Mouse (Mus musculus): Measurements from ENCODE around the gene Slc26a9. TPM values are rescaled to one million over a fixed set of nuclear protein-coding genes. Genes with fewer than 3 reads are reported as not detected.
"Not testable (repeated sequence)": the region's sequence is repeated elsewhere in the genome, so short reads cannot be mapped to it uniquely, and the experiment has no call there.

The Slc26a9 gene
- polyA plus RNA-seq, 1 experiment: 1.1 TPM

DNA sequence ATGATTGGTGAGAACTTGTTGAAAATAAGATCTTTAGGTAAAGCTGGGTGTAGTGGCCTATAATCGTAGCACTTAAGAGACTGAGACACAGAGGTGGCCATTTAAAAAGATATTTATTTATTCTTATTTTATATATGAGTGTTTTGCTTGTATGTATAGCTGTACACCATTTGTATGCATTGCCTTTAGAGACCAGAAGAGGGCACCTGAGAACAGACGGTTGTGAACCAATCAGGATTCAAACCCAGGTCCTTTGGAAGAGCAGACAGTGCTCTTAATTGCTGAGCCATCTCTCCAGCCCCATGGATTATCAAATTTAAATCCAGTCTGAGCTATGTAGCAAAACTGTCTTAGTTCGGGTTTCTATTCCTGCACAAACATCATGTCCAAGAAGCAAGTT is 70.4 kb downstream of the Slc26a9 start:
- Histone ChIP-seq H3K27ac (ENCODE audit: control insufficient read depth, insufficient read depth, low read length) (no peak overlapping the region), H3K4me1 (replicated peaks; ENCODE audit: control insufficient read depth, insufficient read depth, low read length) (no peaks in the 10 kb centered on the region), H3K27me3 (ENCODE audit: control insufficient read depth, insufficient read depth, low read length) (no peaks in the 10 kb centered on the region), H3K4me3 (ENCODE audit: control insufficient read depth, insufficient read depth, low read length) (no peak overlapping the region), H3K36me3 (ENCODE audit: control insufficient read depth, insufficient read depth, low read length) (no peaks in the 10 kb centered on the region)
- peak; percentile 37 for DNase-seq
- TF ChIP-seq POLR2A (IDR thresholded peaks at IDR 0.05; ENCODE audit: control insufficient read depth, extremely low read depth, insufficient read depth, low read length, poor library complexity) (no peak), CTCF (IDR thresholded peaks at IDR 0.05; ENCODE audit: borderline replicate concordance, control insufficient read depth, extremely low read depth, insufficient read depth, low read length, poor library complexity) (no peak)
- WGBS: 88% methylated on average over 3 of the region's 3 CpGs

DNA sequence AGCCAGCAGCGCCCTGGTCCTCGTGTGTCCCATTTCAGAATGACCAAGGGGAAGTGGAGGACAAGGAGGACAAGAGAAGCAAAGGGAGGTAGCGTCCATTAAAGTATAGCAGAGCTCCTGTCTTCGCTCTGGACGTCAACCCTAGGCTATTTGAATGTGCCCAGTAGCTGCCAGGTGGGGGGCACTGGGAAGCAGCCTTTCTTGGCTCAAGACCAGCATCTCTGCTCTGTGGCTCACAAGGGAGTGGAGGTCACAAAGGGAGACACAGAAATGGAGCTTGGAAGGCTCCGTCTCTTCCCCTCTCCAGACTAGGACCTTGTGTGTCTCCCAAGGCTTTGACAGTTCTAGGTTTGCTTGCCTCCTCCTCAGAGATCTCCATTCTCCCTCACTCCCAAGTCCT is 73.1 kb downstream of the Slc26a9 start:
- Histone ChIP-seq H3K36me3 (ENCODE audit: control insufficient read depth, insufficient read depth, low read length) (no peaks in the 10 kb centered on the region), H3K27ac (ENCODE audit: control insufficient read depth, insufficient read depth, low read length) (no peak overlapping the region), H3K27me3 (ENCODE audit: control insufficient read depth, insufficient read depth, low read length) (no peaks in the 10 kb centered on the region), H3K4me3 (ENCODE audit: control insufficient read depth, insufficient read depth, low read length) (no peak overlapping the region), H3K4me1 (replicated peaks; ENCODE audit: control insufficient read depth, insufficient read depth, low read length) (no peaks in the 10 kb centered on the region)
- DNase-seq: no peak
- TF ChIP-seq POLR2A (IDR thresholded peaks at IDR 0.05; ENCODE audit: control insufficient read depth, extremely low read depth, insufficient read depth, low read length, poor library complexity): no peak
- TF ChIP-seq CTCF (IDR thresholded peaks at IDR 0.05; ENCODE audit: borderline replicate concordance, control insufficient read depth, extremely low read depth, insufficient read depth, low read length, poor library complexity): no peak
- WGBS: 89% methylated on average over 6 of the region's 6 CpGs

DNA sequence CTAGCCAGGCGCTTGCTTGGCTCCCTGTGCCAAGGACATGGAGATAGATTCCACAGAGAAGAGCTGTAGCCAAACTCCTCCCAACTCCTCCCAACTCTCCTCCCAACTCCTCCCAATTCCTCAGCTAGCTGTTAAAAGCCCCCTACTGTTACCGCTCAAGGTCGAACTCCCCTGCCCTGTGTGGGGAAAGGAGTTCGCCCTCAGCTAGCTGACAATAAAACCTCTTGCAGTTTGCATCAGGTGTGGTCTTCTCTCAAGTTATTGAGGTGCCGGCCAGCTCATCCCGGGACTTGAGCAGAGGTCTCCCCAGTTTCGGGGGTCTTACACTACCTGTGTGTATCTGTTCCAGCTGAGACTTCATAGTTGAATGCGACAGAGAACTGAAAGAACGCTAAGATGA is 76.5 kb downstream of the Slc26a9 start:
- not testable (repeated sequence) for H3K27me3 ChIP-seq (ENCODE audit: control insufficient read depth, insufficient read depth, low read length); H3K36me3 ChIP-seq (ENCODE audit: control insufficient read depth, insufficient read depth, low read length); H3K4me1 ChIP-seq (replicated peaks; ENCODE audit: control insufficient read depth, insufficient read depth, low read length); H3K4me3 ChIP-seq (ENCODE audit: control insufficient read depth, insufficient read depth, low read length); H3K27ac ChIP-seq (ENCODE audit: control insufficient read depth, insufficient read depth, low read length); DNase-seq
- WGBS: 92% methylated on average over 9 of the region's 9 CpGs

DNA sequence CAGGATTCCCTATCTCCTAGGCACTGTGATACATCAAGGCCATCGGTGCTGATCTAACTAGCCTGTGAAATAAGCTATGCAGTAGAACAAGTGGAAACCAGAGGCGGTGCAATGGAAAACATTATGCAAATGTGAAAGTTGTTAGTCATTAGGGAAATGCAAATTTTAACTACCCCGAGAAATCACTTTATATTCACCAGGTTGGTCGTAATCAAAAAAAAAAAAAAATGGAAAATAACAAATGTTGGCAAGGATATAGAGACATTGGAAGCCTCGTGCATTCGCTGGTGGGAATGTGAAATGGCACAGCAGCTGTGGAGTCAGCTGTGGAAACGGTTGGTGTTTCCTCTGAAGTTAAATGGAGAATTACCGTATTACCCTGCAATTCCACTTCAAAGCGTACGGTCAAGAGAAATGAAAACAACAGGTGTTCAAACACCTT is 77.1 kb downstream of the Slc26a9 start:
- TF ChIP-seq CTCF (IDR thresholded peaks at IDR 0.05; ENCODE audit: borderline replicate concordance, control insufficient read depth, extremely low read depth, insufficient read depth, low read length, poor library complexity) (no peak), POLR2A (IDR thresholded peaks at IDR 0.05; ENCODE audit: control insufficient read depth, extremely low read depth, insufficient read depth, low read length, poor library complexity) (no peak)
- Histone ChIP-seq H3K27me3 (ENCODE audit: control insufficient read depth, insufficient read depth, low read length) (no peaks in the 10 kb centered on the region), H3K4me1 (replicated peaks; ENCODE audit: control insufficient read depth, insufficient read depth, low read length) (0 out of 2 replicates have a peak, but pooled peaks cover 2% of the 10 kb centered on the region), H3K36me3 (ENCODE audit: control insufficient read depth, insufficient read depth, low read length) (no peaks in the 10 kb centered on the region), H3K27ac (ENCODE audit: control insufficient read depth, insufficient read depth, low read length) (no peak overlapping the region), H3K4me3 (ENCODE audit: control insufficient read depth, insufficient read depth, low read length) (no peak overlapping the region)
- WGBS: 70% methylated on average over 10 of the region's 10 CpGs
- DNase-seq: no peak

Other genes with a start within 250 kb of the Slc26a9 start
- gene Srgap2, start 216.7 kb upstream of the Slc26a9 start, polyA plus RNA-seq (2012; rRNA removed): 28.3 and 37.6 TPM in 2 replicates
- gene Fam72a, start 216.1 kb upstream of the Slc26a9 start, polyA plus RNA-seq (2012; rRNA removed): 1.8 and 1.9 TPM in 2 replicates
- gene Avpr1b, start 144.8 kb upstream of the Slc26a9 start, polyA plus RNA-seq (2012; rRNA removed): 0.04 TPM in 1 of 2 replicates, not detected in the other
- gene Ctse, start 105.7 kb upstream of the Slc26a9 start, polyA plus RNA-seq (2012; rRNA removed): 6.4 and 6.8 TPM in 2 replicates
- 4.7 and 8.0 TPM in 2 replicates for gene Rab7b, start 55.3 kb upstream of the Slc26a9 start, polyA plus RNA-seq (2012; rRNA removed)
- gene Pm20d1, start 53.4 kb downstream of the Slc26a9 start, polyA plus RNA-seq (2012; rRNA removed): 1.3 TPM in 2 replicates
- 64.7 and 73.5 TPM in 2 replicates for gene Slc41a1, start 83.5 kb downstream of the Slc26a9 start, polyA plus RNA-seq (2012; rRNA removed)
- gene Rab29, start 123.2 kb downstream of the Slc26a9 start, polyA plus RNA-seq (2012; rRNA removed): 42.3 and 49.6 TPM in 2 replicates
- gene Nucks1, start 166.5 kb downstream of the Slc26a9 start, polyA plus RNA-seq (2012; rRNA removed): 16.6 and 21.4 TPM in 2 replicates
- gene Slc45a3, start 218.9 kb downstream of the Slc26a9 start, polyA plus RNA-seq (2012; rRNA removed): 6.4 and 7.1 TPM in 2 replicates